Mouse (Mus musculus) layer of hippocampus, adult 2 months (tissue): ENCODE results near the gene Olfr1250. TPM values are rescaled to one million over a fixed set of nuclear protein-coding genes. Genes with fewer than 3 reads are reported as not detected.
"Not testable (repeated sequence)": the region's sequence is repeated elsewhere in the genome, so short reads cannot be mapped to it uniquely, and the experiment has no call there.

Experiments used
- DNase-seq, 2 experiments: peaks; one replicate each; pipeline ENCODE4 v3.0.0; 2022; ENCODE audit warnings: low spot score in 2 of 2
- H3K27ac ChIP-seq: fragments of 200-600 bp; 2 replicates; pipeline ENCODE4 v1.8.1; 2022
- H3K4me3 ChIP-seq: fragments of 200-600 bp; 2 replicates; pipeline ENCODE4 v1.8.1; 2022; ENCODE audit warnings: mild to moderate bottlenecking
- CTCF ChIP-seq: fragments of 200-600 bp; conservative IDR thresholded peaks from 2 replicates; pipeline ENCODE4 v1.8.1; 2022; ENCODE audit warnings: antibody characterized with exemption, mild to moderate bottlenecking, moderate library complexity
- long read RNA-seq, 2 experiments: library from polyadenylated mRNA; stranded (forward); transcript quantifications; one replicate each; pipeline ENCODE4 v2.0.0; 2021; ENCODE audit warnings: borderline mapping rate in 2 of 2
- total RNA-seq, 2 experiments: library from RNA; stranded (reverse); gene quantifications; 2 replicates each; pipeline ENCODE4 v1.2.3; 2021

Olfr1250 gene
- not detected for total RNA-seq
- long read RNA-seq, experiment 1: 0 reads
- long read RNA-seq, experiment 2: 0 reads

GRCm38 (mm10) chr2:89661367-89661766 lies at the start of gene Olfr1250:
Gene Olfr1250, minus strand, starts transcription at chr2:89661467.
- Histone ChIP-seq H3K4me3 (no peak within 1 kb of the TSS), H3K27ac (no peak within 1 kb of the TSS)
- no peak for TF ChIP-seq CTCF
- DNase-seq: no peak

GRCm38 (mm10) chr2:89691980-89692379 lies 30.7 kb upstream of the Olfr1250 start:
- no peak for DNase-seq
- TF ChIP-seq CTCF: no peak
- Histone ChIP-seq H3K27ac (no peak overlapping the region), H3K4me3 (no peak overlapping the region)

GRCm38 (mm10) chr2:89671836-89672235 lies 10.6 kb upstream of the Olfr1250 start, which contains the start of gene Olfr1251:
Gene Olfr1251, minus strand, starts transcription at chr2:89671936.
- DNase-seq: no peak
- no peak within 1 kb of the TSS for H3K27ac ChIP-seq
- H3K4me3 ChIP-seq: no peak within 1 kb of the TSS
- no peak for TF ChIP-seq CTCF

DNA sequence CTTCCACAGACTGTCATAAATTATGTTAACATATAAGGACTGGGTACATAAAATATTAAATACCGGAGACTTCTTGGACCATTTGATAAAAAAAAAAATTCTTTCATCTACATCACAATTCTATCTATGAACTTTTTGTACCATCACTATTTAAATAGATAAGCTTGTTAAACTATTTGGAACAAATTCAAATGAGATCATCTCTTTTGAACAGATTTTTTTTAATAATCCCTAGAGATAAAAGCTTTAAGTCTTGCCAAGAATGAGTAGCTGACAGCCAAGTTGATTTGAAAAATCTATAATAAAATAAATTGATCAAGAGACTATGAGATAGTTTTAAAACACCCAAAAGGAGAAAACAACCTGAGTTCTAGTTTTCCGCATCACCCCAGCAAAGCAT lies 26.4 kb downstream of the Olfr1250 start, which contains the start of gene Olfr1249:
TSS of gene Olfr1249 (minus strand) at position 101 of the 400 bp plus-strand sequence.
- Histone ChIP-seq H3K4me3 (no peak within 1 kb of the TSS), H3K27ac (no peak within 1 kb of the TSS)
- no peak for DNase-seq
- TF ChIP-seq CTCF: no peak

DNA sequence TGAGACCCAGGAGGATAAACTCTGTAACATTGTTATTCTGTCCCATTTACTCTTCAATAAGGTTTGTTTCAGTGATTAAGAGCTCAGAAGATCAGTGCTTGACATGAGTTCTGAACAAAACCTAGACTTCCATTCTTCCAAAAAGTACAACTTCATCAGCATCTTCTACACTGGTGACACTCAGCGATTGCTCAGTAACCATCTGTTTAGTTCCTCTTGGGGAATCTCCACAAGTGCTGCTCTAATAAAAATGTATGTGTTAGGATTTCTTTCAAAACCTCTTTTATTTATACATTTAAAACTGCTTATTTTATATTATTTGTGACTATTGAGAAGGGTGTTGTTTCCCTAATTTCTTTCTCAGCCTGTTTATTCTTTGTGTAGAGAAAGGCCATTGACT lies 43.1 kb downstream of the Olfr1250 start, which contains the start of gene Olfr1248:
TSS of gene Olfr1248 (minus strand) at position 101 of the 400 bp plus-strand sequence.
- H3K4me3 ChIP-seq, H3K27ac ChIP-seq, DNase-seq: not testable (repeated sequence)

DNA sequence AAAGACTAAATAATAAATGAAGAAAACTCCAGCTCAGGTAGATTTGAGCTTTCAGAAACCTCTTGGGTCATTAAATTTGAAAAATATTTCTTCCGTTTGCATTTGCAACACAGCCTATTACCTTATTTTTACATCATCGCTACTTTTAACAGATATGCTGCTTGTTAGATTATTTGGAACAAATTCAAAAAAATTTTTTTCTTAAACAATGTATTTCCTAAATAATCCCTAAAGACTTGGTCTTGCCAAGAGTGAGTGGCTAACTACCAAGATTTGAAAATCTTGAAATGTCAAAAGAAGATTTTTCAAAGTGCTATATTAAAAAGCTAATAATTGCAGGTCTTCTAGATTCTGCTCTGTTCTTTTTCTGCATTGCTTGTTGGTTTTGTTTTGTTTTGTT lies 47.2 kb downstream of the Olfr1250 start, which contains the start of gene Olfr1247:
TSS of gene Olfr1247 (minus strand) at position 101 of the 400 bp plus-strand sequence.
- no peak within 1 kb of the TSS for H3K4me3 ChIP-seq
- no peak for DNase-seq
- H3K27ac ChIP-seq: no peak within 1 kb of the TSS
- no peak for TF ChIP-seq CTCF

Other genes starting within 250 kb of the Olfr1250 start
- not detected for gene Olfr1239, start 241.1 kb downstream of the Olfr1250 start, total RNA-seq
- gene Olfr1240, start 218.5 kb downstream of the Olfr1250 start, total RNA-seq: not detected
- not detected for gene Olfr1241, start 174.3 kb downstream of the Olfr1250 start, total RNA-seq
- gene Olfr1242, start 163.1 kb downstream of the Olfr1250 start, total RNA-seq: not detected
- gene Olfr1243, start 130.0 kb downstream of the Olfr1250 start, total RNA-seq: not detected
- not detected for gene Olfr1245, start 83.0 kb downstream of the Olfr1250 start, total RNA-seq
- gene Olfr1246, start 68.3 kb downstream of the Olfr1250 start, total RNA-seq: not detected
- gene Olfr1247, start 47.3 kb downstream of the Olfr1250 start, total RNA-seq: under 1 TPM; 0.10 TPM
- not detected for gene Olfr1248, start 43.2 kb downstream of the Olfr1250 start, total RNA-seq
- not detected for gene Olfr1249, start 26.5 kb downstream of the Olfr1250 start, total RNA-seq
- gene Olfr1251, start 10.5 kb upstream of the Olfr1250 start, total RNA-seq: not detected
- gene Olfr1252, start 63.5 kb upstream of the Olfr1250 start, total RNA-seq: not detected
- not detected for gene Olfr1253, start 95.6 kb upstream of the Olfr1250 start, total RNA-seq
- gene Olfr1254, start 132.2 kb upstream of the Olfr1250 start, total RNA-seq: not detected
- not detected for gene Olfr1255, start 150.6 kb upstream of the Olfr1250 start, total RNA-seq
- gene Olfr1256, start 180.1 kb upstream of the Olfr1250 start, total RNA-seq: not detected
- gene Olfr48, start 186.7 kb upstream of the Olfr1250 start, total RNA-seq: not detected
- gene Olfr1257, start 217.0 kb upstream of the Olfr1250 start, total RNA-seq: not detected